Mouse (Mus musculus): ENCODE data around the gene Cel.

The Cel gene

DNA sequence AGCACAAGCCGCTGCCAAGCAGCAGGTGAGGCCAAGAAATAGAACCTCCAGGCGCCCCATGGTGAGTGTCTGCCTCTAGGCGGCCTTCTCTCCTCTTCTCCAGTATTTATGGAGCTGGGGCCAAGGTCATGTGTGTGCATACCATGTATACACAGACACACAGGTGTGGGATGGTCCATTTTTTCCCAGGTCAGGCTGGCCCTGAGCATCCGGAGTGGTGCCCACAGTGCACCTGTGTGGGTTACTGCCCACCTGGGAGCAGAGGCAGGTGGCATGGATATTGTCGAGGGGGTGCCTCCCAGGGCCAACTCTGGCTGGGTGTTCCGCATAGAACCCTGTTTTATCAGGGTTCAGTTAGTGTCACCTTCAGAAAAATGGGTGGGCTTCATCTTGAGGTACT is at the start of gene Cel:
Gene Cel (minus strand): TSS at position 101 of the 400 bp plus-strand sequence.
- no peak for DNase-seq

DNA sequence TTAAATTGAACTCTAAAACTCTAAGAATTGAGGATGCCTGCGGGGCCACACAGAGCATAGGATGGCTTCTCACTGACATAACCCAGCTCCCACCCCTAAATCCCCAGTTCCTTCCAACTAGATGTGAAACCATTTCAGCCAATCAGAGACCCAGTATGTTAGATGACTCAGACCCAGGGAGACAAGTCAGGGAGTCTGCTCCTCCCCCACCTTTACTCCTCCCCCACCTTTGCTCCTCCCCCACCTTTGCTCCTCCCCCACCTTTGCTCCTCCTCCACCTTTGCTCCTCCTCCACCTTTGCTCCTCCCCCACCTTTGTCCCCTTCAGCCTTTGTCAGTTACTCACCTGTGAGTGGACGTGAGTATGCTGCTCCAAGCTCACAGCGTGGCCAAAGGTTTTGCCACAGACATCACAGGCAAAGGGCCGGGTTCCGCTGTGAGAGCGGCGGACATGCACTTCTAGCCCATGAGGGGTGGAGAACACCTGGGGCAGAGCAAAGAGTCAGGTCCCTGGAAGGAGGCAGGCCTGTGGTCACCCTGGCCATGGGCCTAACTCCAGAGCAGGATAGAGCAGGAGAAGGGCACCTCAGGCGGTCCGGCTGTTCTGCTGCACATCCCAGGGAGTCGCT is 49.3 kb upstream of the Cel start:
- DNase-seq: no peak

DNA sequence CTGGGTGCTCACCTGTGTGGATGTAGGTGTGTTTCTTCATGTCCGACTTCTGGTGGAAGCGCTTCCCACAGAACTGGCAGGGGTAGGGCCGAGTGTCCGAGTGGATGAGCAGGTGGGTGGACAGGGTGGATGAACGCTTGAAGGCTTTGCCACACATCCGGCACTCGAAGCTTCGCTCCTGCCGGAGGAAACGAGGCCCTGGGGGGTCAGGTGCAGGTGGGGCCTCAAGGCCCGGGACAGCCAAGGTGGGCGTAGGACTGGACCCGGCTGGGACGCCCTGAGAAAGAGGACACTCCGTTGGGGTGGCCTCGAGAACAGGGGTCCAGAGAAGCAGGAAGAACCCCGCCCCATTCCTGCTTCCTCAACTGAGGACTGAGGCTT is 48.2 kb upstream of the Cel start:
- no peak for DNase-seq

DNA sequence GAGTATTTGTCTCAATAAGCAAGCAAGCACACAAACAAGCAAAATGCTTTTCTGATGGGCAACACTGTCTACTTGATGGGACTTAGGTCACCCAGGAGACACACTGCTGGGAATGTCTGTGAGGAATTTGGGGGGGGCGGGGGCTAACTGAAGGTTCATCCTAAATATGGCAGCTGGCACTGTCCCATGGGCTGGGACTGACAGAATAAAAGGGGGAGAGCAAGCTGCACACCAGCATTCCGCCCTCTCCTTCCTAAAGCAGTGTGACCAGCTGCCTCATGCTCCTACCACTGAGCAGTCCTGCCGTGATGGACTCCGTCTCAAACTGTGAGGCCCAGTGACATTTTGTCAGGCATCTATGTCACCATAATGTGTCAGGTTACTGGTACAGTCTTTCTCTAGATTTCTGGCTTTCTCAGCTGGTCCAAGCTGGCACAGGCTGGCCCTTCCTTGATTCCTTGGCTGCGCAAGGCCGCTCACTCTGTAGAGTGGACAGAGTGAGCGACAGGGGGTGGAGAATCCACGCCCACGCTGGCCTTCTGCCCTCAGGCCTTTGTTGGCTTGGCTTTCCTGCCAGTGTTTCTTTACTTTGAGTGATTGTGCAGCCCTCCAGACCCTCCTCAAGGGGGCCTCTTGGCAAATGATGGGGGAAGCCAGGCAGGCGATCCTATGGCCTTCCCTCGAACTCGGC is 47.7 kb upstream of the Cel start:
- no peak for DNase-seq

DNA sequence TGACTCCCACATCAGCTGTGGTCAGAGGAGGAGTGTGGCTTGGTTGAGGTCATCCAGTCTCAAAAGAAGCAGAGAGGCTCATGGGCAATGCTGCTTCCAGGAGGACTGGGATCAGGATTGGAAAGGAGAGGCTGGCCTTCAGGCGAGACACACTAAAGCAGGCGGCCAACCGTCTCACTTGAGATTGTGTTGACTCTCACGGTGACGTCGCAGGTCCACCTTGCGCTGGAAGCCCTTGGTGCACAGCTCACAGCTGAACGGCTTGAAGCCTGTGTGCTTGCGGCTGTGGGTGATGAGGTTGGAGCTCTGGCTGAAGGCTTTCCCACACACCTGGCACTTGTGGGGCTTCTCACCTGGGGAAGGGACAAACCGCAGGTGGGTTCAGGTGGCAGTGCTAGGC is 46.6 kb upstream of the Cel start:
- no peak for DNase-seq

DNA sequence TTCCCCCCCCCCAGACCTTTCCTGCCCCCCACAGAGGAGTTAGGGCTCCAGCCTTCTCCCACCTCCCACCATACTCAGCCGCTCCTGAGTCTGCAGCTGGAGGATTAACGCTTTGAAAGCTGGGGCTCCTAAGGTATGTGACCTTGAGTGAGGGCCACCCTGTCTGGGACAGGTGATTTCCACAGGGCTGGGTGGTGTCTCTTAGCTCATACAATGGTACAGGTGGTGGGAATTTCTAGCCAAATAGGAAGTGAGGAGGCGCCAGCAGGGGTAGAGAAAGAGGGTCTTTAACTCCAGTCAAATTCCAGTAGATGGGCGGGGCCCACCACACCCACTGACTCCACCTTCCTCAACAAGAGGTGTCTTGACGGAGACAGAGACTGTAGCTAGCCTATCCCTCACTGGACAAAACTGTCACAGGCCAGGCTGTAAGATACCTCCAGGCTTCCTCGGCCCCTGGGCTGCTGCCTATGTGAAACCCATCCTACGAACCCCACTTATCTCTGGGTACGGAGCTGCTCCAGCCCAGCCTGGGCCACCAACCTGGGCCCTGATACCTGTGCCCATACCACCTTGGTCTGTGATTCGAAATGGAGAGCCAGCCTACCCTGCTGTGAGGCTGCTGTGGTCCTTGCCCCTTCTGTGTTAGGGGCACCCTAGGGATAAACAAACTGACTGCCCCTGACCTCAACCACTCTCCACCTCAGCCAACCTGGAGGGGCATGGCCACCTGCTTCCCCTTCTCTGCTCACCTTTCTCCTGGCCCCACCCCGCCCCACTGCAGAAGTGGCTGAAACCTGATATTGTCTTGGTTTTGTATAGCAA is 44.4 kb upstream of the Cel start:
- DNase-seq: no peak

DNA sequence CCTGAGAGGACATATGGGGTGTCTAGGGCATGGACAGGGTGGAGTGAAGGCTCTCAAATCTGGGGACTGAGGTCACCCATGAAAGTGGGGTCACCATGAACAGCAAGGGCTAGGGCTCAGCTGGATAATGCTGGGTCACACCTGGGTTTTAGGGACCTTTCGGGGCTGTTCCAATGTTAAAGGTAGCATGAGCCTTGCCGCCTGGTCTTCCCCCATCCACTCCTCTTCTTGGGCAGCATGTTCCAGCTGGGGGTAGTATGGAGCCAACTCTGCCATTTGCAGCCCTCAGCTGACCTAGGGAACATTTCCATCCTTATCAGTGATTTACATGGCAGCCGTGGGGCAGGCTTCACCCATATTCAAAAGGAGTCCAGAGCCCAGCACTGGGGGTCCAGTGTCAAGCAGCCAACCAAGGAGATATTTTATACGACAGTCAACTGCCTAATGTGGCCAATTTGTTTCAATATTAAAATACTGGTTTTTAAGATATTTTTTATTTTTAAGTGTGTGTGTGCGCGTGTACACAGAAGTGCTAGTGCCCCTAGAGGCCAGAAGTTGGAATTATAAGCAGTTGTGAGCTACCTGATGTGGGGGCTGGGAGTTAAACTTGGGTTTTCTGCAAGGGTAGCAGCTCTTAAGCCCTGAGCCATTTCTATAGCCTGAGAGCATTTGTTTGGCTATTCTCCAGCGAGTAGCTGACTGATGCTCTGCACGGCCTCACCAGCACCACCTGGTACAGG is 43.6 kb upstream of the Cel start:
- no peak for DNase-seq

DNA sequence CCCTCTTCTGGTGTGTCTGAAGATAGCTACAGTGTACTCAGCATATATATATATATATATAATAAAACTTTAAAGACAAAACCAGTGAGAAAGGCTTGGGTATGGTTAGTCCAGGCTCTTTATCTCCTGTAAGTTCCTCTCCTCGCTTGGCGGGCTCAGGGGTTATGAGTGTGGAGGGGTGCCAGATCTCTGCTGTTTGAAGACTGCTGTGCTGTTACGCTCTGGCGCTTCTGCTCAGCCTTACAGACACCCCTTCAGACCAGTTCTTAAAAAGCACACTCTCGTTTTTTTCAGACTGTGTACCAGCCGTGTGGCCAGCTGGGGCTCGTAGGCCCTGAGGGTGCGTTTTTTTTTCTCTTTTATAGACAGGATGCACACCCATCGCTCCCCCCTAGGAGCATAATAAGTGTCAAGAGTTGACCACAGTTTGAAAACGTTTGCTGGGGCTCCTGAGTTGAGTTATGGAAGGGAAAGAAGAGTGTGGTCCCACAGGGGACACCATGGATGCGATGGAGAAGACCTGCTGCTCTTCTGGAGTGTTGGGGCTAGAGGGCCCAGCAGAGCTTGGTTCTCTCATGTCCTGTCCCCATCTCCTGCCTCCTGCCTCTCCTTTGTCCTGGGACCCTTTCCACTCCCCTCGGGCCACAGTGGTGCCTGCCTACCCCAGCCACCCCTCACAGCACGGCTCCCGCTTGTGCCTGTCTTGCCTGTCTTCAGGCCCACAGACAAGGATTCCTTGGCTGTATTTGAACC is 42.8 kb upstream of the Cel start:
- no peak for DNase-seq

DNA sequence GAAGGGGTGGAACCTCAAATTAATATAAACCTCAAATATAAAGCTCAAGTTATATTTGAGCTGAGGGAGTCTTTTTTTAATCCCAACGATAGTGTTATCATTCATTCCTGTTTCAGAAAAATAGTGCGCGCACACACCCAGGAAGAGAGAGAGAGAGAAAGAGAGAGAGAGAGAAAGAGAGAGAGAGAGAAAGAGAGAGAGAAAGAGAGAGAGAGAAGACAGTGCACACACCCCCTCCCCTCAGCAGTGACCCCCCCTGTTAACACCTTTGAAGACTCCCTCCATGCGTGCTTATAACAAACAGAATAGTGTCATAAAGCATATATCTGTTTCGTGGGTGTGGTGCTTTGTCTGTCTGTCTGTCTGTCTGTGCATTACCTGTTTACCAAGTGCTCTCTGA is 40.3 kb upstream of the Cel start:
- no peak for DNase-seq

DNA sequence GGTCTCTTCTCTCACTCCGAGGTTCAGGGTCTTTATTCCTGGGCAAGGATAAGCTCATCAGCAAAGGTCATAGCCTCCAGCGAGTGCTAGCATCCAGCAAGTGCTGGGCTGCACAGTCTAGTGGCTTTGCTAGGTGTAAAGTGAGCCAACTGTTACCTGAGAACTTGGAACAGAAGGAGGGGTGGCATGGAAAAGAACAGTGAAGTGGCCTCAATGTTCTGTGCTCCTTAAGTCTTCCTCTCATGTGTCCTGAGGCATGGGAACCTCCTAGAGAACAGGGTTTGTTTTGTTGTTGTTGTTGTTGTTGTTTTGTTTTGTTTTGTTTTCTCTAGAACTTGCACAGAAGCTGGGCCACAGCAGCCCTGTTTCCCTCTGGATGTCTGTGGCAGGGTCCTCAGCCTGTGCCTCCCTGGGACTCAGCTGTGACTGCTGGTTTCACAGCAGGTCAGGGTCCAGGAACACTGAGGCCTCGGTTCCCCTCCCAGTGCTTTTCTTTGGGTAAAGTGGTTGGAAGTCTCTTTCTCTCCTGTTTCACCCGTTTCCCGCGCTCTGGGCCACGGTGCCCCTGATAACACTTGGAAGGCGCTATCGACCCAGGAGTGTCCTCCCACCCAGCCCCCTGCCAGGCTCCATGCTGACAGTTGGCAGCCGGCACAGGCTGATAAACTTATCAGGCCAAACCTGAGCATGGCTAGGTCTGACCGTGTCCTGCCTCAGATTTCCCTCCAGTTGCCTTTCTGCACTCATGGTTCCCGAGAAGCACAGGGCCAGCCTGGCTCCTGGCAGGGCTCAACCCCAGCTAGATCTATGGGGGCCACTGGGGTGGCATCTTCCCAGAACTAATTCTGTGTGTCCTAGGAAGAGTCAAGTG is 38.8 kb upstream of the Cel start:
- no peak for DNase-seq

DNA sequence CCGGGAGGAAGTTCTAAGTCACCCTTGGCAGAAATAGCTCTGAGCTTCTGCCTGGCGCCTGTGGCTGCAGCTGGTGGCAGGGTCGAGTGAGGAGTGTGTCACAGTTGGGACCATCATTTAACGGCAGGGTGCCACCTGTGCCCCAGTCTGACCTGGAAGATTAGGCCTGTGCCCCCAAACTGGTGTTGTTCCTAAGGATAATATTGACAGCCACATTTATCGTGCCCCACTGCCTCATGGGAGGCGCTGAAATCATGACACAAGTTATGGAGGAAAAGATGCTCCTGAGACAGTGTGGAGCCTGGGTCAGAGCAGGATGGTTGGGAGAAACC is 36.3 kb upstream of the Cel start:
- DNase-seq: no peak

DNA sequence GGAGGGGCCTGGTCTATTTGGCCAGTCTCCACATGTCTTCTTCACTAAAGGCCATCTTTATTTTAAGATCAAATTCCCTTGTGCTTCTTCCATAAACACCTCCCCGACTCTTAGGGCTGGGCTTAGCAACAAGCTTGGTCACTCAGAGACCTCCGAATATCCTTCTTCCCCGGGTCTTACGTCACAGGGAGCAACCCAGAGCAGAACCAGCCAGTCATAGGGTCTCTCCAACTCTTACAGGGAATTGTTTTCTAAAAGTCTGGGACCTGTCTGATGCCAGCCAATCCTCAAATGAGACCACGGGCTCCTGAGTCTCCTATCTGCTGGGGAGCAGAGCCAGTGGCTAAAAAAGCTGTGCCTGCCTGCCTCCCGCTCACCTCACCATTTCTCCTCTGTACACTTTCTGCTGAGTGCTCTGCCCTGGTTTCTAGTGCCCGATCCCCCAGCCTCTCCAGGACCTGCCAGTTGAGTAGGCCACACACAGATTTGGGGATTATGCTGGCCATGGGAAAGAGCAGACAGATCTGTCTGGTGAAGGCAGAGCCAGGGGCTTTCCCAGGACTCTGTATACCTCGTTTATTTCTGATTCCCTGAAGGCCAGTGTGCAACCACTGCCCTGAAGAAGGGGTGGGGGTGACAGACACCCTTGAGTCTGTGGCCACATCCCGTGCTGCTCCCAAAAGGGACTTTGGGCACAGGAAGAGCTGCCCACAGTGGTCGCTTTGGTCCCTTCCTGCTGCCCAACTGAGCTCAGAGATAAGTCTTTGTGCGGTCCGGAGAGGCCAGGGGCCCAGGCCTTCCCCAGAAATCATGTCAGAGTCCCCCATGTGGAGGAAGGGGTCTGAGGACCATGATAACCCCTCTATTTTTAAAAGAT is 35.7 kb upstream of the Cel start:
- no peak for DNase-seq

DNA sequence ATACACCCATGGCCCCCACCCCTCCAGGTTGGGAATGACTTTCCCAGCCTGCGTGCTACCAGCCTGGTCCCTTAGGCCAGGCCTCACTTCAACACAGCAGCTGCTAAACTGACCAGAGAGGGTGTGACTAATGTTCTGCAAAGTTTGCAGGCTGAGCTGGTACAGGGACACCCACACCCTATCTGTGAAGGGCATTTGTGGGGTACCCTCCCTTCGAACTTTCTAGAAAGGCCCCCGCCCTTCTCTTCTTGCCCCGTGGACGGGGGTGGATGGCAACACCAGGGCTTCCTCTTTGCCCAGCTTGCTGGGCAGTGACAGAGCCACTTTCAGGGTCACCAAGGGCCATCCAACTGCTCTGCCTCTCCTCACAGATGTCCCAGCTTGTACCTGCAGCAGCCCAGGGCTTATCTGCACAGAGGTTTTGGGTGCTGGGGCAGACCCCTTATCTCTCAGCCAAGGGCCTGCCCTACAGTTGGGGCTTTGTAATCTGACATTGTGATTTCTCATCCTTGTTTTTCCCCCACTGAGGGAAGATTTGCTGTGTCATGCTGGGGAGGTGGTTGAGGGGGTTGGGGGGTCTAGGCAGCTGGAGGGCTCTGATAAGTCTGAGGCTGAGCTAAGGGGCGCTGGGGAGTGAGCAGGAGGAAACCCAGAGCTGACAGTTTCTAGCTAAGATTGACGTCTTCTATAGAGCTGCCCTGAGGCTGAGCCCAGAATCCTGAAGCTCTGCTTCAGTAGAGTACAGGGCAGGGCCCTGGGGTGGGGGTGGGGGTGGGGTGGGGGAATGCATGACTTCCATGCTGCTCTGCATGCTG is 34.7 kb upstream of the Cel start:
- DNase-seq: no peak

DNA sequence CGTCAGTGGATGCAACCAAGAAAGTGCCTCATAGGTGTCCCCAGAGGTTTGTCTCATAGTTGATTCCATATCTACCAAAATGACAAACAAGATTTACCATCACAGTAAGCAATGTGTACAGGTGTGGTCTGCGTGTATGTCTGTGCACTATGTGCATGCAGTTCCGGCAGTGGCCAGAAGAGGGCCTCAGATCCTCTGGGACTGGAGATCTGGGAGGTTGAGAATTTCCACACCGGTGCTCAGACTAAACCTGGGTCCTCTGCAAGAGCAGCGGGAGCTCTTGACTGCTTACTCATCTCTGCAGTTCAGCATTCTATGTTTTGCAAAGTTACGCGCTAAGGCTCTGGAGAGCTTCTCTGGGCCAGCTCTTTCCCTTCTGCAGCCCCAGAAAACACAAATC is 33.8 kb upstream of the Cel start:
- DNase-seq: no peak

DNA sequence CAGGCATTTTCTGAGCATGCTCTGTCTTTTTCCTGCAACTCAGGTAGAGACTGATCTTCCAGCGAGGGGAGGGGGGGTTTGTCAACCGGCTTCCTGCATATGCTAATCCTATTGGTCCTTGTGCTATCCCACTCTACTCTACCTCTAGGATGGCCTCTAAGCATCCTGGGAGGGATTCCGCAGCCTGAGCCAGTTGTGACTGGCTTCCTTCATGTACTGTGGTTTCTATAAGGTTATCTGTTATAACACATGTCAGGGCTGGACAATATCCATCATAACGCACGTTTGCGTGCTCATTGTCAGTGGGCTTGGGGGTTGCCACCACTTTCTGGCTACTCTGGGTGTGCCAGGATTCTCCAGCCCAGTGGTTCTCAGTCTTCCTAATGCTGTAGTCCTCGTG is 32.8 kb upstream of the Cel start:
- no peak for DNase-seq

DNA sequence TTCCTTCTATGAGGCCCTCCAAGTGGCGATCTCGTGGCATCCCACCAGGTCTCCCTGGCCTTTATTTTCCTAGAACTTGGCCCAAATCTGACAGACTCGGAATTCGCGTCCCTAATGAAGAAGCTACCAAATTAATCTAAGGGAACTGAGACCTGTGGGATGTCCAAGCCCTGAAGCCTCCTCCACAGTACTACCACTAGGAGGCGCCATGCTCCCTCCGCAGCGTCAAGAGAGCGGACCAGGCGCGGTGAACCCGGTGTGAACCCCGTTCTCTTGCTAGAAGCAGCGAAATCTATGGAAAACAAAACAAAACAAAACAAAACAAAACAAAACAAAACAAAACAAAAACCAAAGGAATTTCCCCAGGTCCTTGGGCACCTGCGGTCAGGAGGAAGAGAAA is 29.6 kb upstream of the Cel start:
- peak; percentile 83 to 86 for DNase-seq

DNA sequence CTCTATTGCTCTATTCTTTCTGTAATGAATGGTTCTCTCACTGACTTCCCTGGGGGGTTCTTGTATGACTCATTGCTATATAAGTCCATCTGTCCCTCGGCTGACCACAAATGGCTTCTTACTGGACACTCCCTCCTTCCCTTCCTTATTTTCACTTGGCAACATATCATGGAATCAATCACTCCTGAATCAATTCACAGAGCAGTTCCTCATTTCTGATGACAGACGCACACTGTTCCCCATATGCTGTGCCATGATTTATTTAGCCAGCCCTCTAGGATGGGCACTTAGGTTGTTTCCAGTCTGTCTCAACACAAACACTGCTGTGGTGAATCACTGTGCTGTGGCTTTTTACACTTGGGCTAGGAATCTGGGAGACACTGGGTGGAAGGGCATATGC is 28.3 kb upstream of the Cel start:
- no peak for DNase-seq

DNA sequence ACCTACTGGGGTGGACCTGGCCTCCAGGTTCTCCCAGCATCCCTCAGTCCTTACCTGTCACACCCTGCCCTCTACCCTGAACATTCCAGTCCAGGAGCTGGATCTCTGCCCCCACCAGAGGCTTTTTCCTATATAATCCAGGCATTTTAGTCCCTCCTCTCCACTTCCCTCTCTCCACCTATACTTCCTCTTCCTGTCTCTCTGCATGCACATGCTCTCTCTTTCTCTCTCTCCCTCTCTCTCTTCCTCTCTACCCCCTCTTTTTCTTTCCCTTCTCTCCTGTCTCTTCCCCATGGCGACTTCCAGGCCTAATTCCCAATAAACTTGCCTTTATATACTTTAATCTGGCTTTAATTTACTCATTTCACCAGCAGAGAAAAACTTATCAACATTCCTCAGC is 25.4 kb upstream of the Cel start:
- DNase-seq: no peak

DNA sequence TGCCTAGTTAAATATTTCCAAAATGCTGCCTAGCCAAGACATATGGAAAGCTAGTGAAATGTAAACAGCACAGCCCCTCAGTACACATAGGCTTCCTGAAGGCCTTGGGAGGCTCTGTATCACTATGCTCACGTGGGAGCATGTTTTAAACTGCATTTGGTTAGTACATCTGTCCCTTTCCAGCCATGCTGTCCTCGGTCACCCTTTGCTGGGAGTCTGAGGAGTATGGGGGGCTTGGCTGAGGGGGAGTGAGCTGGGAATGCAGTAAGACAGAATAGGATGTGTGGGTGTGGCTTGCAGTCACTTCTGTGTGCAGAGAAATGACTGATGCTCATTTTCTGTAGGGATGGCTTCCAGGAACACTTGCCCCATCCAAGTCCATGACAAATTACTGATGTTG is 22.5 kb upstream of the Cel start:
- no peak for DNase-seq

DNA sequence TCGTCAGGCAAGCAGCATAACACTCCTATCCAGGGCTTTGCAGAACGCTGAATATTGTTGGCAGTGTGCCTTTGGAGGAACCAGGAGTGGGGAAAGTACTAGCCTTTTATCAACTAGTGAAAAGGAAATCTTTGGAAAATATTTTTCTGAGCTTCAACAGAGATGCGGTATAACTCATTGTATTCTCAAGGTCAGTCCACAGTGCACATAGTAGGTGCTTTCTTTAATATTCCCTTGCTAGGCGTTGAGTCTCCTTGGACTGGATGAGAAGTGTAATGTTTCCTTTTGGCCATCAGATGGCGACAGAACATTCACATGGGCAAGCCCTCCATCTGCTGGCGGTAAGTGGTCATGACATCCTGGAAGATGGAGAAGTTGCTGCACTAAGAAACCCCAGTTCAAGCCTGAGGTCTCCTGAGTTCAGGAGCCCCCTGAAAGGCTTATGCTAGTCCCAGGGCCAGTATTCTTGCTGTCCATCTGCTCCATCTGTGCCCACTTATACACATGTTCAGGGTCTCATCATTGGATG is 21.9 kb upstream of the Cel start:
- DNase-seq: peak; percentile 87 to 89

Measured in B cell, adult 2 months (primary cell).